Mouse (Mus musculus) liver, embryonic 14.5 days (tissue): ENCODE results near the gene Hipk4.

Experiments used
- CTCF ChIP-seq: IDR thresholded peaks from 2 replicates; pipeline ENCODE4 v1.5.1; 2016; ENCODE audit warnings: antibody characterized with exemption, low read depth, control low read depth
- EP300 ChIP-seq: IDR thresholded peaks from 2 replicates; pipeline ENCODE4 v1.6.1; 2016; ENCODE audit warnings: antibody characterized with exemption, low read depth

DNA sequence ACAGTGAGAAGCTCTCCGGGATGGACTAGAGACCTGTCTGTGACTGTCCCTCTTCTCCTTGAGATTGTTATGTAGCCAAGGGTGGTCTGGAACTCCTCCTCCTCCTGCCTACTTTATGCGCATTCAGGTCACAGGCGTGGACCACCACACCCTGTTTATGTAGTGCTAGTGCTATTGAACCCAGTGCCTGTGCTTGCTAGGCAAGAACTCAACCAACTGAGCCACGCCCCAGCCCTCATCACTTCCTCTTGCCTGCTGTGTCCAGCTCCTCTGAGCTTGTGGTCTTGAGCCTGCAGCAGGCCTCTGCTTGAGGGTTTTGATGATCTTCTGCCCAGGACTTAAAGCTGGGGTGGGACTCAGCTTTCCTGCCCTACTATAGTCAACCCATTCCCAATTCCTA lies 49.1 kb downstream of the Hipk4 start:
- no peak for TF ChIP-seq CTCF
- no peak for TF ChIP-seq EP300
